Mouse (Mus musculus): Measurements from ENCODE around the gene Efcab10.

Gene Efcab10

DNA sequence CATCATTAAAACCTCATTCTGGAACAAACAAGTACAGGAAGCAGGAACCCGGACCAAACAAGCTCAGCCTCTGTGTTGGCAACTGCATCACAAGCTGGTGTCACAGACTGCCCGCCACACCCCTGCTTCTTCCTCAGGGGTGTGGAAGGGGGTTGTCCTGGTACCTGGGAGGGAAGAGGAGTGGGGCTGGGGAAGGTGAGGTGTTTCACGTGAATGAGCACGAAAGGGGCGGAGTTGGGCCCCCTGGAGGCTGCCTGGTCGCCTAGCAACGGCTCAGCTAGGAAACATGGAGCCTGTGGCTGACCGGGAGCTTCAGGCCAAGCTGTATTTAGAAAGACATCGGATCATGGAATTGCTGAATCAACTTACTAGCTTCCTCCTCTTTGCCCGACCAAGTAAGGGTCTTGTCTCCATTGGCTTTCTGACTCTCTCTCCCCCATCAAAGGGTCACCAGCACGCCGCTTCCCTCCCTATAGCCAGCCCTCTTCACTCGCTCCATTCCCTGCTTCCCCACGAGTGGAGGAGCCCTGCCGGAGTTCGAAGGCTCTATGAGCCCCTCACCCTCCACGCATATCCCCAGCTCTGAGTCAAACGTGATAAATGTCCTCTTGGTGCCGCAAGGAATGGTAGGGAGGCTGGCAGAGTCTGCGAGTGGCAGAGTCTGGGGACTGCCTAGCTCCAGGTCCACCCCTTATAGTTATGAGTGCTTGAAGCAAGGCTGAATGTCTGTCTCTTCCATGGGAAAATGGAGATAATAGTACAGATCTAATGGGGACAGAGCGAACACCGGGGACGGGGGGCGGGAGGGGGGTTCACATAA lies at the start of gene Efcab10:
Gene Efcab10, plus strand, starts transcription at position 51 of the 820 bp plus-strand sequence.
- DNase-seq (ENCODE audit: low read depth, low spot score), result peak; percentile 39

DNA sequence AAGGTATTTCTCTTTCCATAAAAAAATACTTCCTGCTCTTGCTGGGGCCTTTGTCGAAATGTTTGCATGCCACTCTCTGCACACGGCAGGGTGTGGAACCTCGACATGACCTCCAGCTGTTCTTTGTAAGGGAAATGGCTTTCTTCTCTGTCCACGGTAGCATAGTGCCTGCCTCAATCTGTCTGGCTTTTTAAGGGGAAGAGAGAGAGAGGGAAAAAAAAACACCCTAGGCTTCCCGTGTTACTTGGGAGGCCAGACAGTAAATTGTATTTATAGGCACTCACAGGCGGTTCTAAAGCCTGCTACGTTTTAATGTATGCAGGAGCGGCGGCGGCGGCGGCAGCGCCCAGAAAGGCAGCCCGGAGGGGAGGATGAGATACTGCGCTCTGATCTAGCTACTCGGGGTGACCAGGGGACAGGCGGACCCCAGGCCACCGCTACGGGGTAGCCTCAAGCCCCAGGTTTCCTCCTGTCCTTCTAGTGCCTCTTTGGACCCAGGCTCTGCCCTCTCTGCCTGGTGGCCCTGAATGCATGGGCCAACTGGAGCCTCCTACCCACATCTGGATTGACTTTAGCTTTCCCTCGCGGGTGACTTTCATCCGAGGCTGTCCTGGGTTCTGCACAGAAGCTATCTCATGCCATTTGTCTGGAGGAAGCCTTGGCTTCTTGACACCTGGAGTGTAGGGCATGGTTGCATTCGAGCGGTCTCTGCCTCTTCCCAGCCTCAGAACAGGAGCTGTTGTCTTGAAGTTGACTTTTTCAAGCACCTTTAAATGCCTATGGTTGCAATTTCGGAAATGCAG lies 49.5 kb upstream of the Efcab10 start:
- DNase-seq (ENCODE audit: low read depth, low spot score), result no peak

DNA sequence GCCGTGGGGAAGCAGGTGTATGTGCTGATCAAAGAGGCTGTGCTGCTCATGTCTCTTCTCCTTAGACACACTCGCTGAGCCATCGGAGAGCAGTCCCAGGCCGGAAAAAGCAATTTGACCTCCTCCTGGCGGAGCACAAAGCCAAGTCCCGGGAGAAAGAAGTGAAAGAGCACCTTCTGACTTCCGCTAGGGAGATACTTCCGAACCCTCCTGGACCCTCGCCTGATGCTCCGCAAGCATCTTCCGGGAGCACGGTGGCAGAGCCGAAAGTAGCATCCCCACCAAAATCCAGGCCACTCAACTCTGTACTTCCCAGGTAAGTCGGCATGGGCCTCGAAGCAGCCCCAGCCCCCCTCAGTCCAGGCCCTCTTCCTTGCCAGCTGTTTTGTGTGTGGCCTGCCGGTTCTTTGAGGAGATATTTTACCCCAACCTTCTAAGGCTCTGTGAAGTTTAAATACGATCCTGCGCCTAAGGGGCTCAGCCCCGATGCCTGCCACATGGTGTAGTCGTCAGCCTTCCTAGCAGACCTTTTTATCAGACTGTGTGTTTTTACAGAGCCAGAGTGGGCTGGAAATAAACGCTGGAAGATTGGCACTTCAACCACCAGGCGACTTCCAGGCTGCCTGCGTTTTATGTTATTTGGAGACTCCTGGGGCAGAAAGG lies 48.8 kb upstream of the Efcab10 start:
- DNase-seq (ENCODE audit: low read depth, low spot score), result no peak

DNA sequence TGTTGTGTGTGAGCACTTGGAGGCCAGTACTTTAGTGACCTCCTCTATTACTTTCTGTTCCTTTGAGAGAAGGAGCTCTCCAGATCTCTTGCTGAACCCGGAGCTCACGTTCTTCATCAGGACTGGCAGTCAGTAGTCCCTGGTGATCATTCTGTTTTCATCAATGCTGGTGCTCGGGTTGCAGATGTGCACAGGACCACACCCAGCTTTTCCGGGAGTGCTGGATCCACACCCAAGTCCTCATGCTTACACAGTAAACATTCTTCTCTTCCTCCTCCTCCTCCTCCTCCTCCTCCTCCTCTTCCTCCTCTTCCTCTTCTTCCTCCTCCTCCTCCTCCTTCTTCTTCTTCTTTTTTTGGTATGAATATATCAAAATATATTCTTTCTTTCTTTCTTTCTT lies 42.0 kb upstream of the Efcab10 start:
- DNase-seq (ENCODE audit: low read depth, low spot score), result no peak

GRCm38 (mm10) chr12:33358345-33358744 lies 36.3 kb upstream of the Efcab10 start:
- DNase-seq (ENCODE audit: low read depth, low spot score), result no peak

- no peak for DNase-seq (ENCODE audit: low read depth, low spot score)
Observed at GRCm38 (mm10) chr12:33359209-33359608, 35.4 kb upstream of the Efcab10 start.

GRCm38 (mm10) chr12:33359878-33360482 lies 34.7 kb upstream of the Efcab10 start:
- DNase-seq (ENCODE audit: low read depth, low spot score), result no peak

DNA sequence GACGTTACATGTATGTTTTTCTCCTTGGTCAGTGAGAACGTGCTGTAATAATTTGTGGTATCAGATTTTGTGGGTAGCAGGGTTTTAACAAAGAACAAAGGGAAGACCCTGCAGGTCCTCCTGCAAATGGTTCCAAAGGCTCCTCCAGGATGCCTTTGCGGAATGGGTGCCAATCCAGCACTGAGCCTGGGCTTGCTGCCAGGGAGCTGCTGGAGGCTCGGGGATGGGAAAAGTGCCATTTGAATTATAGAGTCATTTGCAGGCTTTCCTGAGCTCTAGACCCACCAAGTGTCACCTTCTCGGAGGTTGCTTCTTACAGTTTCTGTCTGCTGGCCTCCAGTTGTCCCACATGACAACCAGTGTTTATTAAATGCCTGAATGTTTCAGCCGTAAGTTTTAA lies 33.9 kb upstream of the Efcab10 start:
- DNase-seq (ENCODE audit: low read depth, low spot score), result no peak

GRCm38 (mm10) chr12:33364511-33364910 lies 30.1 kb upstream of the Efcab10 start:
- DNase-seq (ENCODE audit: low read depth, low spot score), result no peak

GRCm38 (mm10) chr12:33365133-33365532 lies 29.5 kb upstream of the Efcab10 start:
- no peak for DNase-seq (ENCODE audit: low read depth, low spot score)

GRCm38 (mm10) chr12:33369555-33369954 lies 25.1 kb upstream of the Efcab10 start:
- DNase-seq (ENCODE audit: low read depth, low spot score), result no peak

DNA sequence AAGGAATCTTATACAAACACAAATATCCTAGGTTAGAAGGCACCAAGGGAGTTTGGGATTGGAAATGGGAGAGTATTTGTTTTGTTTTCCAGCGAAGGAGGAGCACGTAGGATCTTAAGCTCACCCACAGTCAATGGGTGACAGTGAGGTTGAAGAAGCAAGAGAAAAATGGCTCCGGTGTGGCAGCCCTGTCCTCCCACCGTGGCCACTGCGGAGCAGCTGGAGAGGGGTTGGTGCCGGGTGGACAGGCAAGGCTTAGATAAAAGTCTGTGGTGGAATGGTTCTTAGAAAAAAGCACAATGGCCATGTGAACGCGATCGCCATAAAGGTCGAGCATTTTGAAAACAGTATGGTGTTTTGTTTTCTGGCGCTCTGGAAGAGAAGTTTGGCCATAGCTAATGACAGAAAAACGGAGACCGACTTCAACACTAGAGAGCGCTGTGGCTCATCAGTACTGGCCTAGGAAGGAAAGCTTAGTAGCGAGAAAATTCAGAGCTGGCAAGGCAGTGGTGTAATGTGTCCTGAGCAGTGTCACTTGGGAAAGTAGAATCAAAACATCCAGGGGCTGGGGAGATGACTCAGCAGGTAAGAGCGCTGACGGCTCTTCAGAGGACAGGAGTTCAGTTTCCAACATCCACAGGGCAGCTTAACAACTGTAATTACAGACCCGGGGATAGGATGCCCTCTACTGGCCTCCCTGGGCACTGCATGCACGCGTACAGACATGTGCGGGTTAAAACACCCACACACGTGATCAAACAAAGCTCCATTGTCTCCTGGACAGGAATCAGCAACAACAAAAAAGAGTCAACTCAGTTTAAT lies 14.8 kb upstream of the Efcab10 start:
- peak; percentile 65 for DNase-seq (ENCODE audit: low read depth, low spot score)

DNA sequence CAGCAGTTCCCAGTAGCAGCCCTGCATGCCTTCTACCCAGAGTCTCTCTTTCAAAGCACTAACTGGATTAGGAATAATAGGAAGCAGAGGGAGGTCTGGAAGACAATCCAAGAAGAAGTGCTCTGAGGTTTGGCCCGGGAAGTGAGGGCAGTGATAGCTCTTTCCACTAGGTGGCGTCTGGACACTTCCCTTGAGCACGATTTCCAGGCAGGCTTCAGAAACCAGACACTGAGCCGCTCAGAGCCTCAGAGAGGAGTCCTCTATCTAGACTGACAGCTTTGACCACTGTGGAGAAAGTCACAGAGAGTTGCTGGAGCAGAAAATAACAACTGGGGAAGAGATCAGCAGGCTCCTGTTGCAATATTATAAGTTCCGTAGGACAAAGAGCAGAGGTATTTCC lies 5.8 kb upstream of the Efcab10 start:
- peak; percentile 33 for DNase-seq (ENCODE audit: low read depth, low spot score)

GRCm38 (mm10) chr12:33390844-33391560 lies 3.7 kb upstream of the Efcab10 start:
- DNase-seq (ENCODE audit: low read depth, low spot score), result no peak

GRCm38 (mm10) chr12:33403265-33403693 lies 8.6 kb downstream of the Efcab10 start:
- DNase-seq (ENCODE audit: low read depth, low spot score), result peak; percentile 47

- DNase-seq (ENCODE audit: low read depth, low spot score), result no peak
Observed at GRCm38 (mm10) chr12:33404996-33405395, 10.3 kb downstream of the Efcab10 start.

- peak; percentile 31 for DNase-seq (ENCODE audit: low read depth, low spot score)
Observed at GRCm38 (mm10) chr12:33405398-33406026, 10.9 kb downstream of the Efcab10 start.

DNA sequence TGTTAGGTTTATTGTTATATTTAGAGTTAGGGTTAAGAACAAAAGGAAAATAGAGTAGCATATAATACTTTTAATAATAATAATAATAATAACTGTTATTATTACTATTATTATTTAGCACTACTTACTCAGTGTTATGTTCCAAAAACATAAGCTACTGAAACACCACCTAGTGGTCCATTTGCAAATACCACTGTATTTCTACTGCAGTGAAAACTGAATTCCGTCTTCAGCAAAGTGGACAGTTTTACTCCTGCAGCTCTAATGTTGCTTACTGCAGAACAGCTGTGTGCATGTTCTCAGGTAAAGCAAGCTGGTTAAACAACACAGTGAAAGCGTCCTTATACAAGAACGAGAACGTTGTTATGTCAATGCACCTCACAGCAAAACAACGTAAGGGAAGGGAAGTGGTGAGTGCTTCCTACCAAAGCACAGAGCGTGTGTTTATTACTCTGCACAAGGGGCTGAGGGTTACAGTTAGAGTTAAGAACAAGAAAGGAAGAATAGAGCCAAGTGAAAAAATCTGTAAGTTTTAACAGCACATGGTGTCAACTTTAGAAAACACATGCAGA lies 17.0 kb downstream of the Efcab10 start:
- no peak for DNase-seq (ENCODE audit: low read depth, low spot score)

DNA sequence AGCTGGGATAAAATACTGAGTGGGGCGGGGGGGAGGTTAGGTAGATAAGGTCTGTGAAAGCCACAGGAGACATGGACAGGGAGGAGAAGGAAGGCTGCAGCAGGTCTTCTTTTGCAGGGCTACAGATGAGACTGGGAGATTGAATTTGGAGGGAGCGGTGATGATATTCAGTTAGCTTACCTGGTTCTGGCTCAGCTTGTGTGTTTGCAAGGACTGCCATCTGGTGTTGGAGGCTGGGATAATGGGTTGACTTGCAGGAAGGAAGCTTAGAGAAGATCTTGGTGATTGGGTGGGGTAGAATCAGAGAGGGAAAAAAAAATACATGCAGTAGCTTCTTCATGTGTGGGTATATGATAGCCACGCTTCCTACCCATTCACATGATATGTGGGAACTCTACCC lies 29.7 kb downstream of the Efcab10 start:
- peak; percentile 74 for DNase-seq (ENCODE audit: low read depth, low spot score)
